Mouse (Mus musculus): ENCODE measurements at regions not wholly inside any gene's neighbourhood (a gene's known extent, or its start where the extent isn't known, plus 50 kb on each side); places are given as distances from the start of the nearest gene placed in this dataset.
A peak's percentile ranks its signal among the peaks of the same experiment; 100 is the strongest.

- TF ChIP-seq EP300 (IDR thresholded peaks at IDR 0.05; ENCODE audit: low read depth) (no peak), CTCF (IDR thresholded peaks at IDR 0.05; ENCODE audit: low read depth) (peak; percentile 91)
These were observed 96.8 kb upstream of the Cop1 start for GRCm38 (mm10) chr1:159135301-159135700.
